Mouse (Mus musculus) heart, adult 2 months (tissue): ENCODE data around the gene Podn. TPM values are rescaled to one million over a fixed set of nuclear protein-coding genes. Genes with fewer than 3 reads are reported as not detected.
A peak's percentile ranks its signal among the peaks of the same experiment; 100 is the strongest.

Source experiments
- DNase-seq, 2 experiments: peaks; one replicate each; pipeline ENCODE4 v3.0.0; 2021
- H3K27ac ChIP-seq: fragments of 200-600 bp; 2 replicates; pipeline ENCODE4 v1.8.1; 2022
- H3K27me3 ChIP-seq: fragments of 200-500 bp; 2 replicates; pipeline ENCODE4 v1.6.1; 2012; ENCODE audit warnings: mild to moderate bottlenecking, low read length, inconsistent platforms, mixed read lengths; ENCODE audit not compliant: control insufficient read depth, insufficient read depth
- H3K36me3 ChIP-seq: fragments of 200-500 bp; 2 replicates; pipeline ENCODE4 v1.6.1; 2012; ENCODE audit warnings: low read length, inconsistent platforms; ENCODE audit not compliant: control insufficient read depth, insufficient read depth
- H3K4me1 ChIP-seq: fragments of 200-500 bp; 2 replicates; pipeline ENCODE4 v1.6.1; 2011; ENCODE audit warnings: low read length; ENCODE audit not compliant: control insufficient read depth, insufficient read depth
- H3K4me3 ChIP-seq: fragments of 200-600 bp; 2 replicates; pipeline ENCODE4 v1.8.1; 2022
- H3K79me2 ChIP-seq: fragments of 200-500 bp; replicated peaks from 2 replicates; pipeline ENCODE4 v1.6.1; 2012; ENCODE audit warnings: mild to moderate bottlenecking, inconsistent platforms, low read length, moderate library complexity, mixed read lengths; ENCODE audit not compliant: control insufficient read depth, insufficient read depth
- H3K9ac ChIP-seq: fragments of 200-500 bp; 2 replicates; pipeline ENCODE4 v1.6.1; 2012; ENCODE audit warnings: low read depth, mild to moderate bottlenecking, control low read depth, inconsistent platforms, low read length, mixed read lengths
- CTCF ChIP-seq: fragments of 200-600 bp; IDR thresholded peaks from 2 replicates; pipeline ENCODE4 v1.8.1; 2022; ENCODE audit warnings: antibody characterized with exemption, mild to moderate bottlenecking, moderate library complexity
- EP300 ChIP-seq: fragments of 200-500 bp; IDR thresholded peaks from 2 replicates; pipeline ENCODE4 v1.6.1; 2011; ENCODE audit warnings: low read depth, low read length, control low read depth; ENCODE audit not compliant: insufficient read depth
- POLR2A ChIP-seq: fragments of 200-500 bp; IDR thresholded peaks from 2 replicates; pipeline ENCODE4 v1.6.1; 2011; ENCODE audit warnings: mild to moderate bottlenecking, low read depth, low read length, control low read depth; ENCODE audit not compliant: insufficient read depth
- WGBS: fragments of 180-500 bp; shearing (Covaris S2); methylation state at CpG from one replicate; pipeline ENCODE4 v1.1.7; 2018; 5-methylcytosine and 5-hydroxymethylcytosine counted together
- intact Hi-C: fragments of 180-260 bp; cut with DNase I; formaldehyde crosslinking; loops from one replicate; pipeline ENCODE4 v1.15.1; 2025
- polyA plus RNA-seq: library from polyadenylated mRNA; depleted of rRNA; stranded (reverse); fragments of >200 nt; gene quantifications from 2 replicates; pipeline ENCODE4 v1.2.3, GENCODE M21; 2012
- total RNA-seq, 2 experiments: library from RNA; stranded (reverse); gene quantifications; 2 replicates each; pipeline ENCODE4 v1.2.3; 2021

Podn gene
- total and polyA plus RNA-seq, 3 experiments = 17.9 to 79.6 (median 20.8) TPM

- DNase-seq = peak; percentile 81 to 86
- intact Hi-C loops = loop anchor here (2.0 kb wide), 1 partner anchor 52 kb away; no protein-coding TSS in a partner anchor
- 35% methylated on average over 14 of the region's 14 CpGs for WGBS
- no peaks in the 10 kb centered on the region for H3K27me3 ChIP-seq
- H3K36me3 ChIP-seq = no peaks in the 10 kb centered on the region
- H3K4me3 ChIP-seq = no peak overlapping the region
- peak overlapping the region; percentile 79 for H3K27ac ChIP-seq
- peak overlapping the region; percentile 42 for H3K9ac ChIP-seq
- TF ChIP-seq CTCF = peak; percentile 67
- peak; percentile 100 for TF ChIP-seq EP300
- peak; percentile 44 for TF ChIP-seq POLR2A
- H3K4me1 ChIP-seq = peaks cover 16% of the 10 kb centered on the region
- H3K79me2 ChIP-seq = no peaks in the 10 kb centered on the region
These were observed 81.0 kb downstream of the Podn start for GRCm38 (mm10) chr4:108015067-108015765.

GRCm38 (mm10) chr4:108014466-108014865 lies 81.8 kb downstream of the Podn start:
- Histone ChIP-seq H3K4me1 (peaks cover 12% of the 10 kb centered on the region), H3K79me2 (no peaks in the 10 kb centered on the region), H3K27ac (peak overlapping the region; percentile 79), H3K27me3 (no peaks in the 10 kb centered on the region), H3K36me3 (no peaks in the 10 kb centered on the region), H3K4me3 (no peak overlapping the region), H3K9ac (no peak overlapping the region; the same call in 1 of the 2 replicates)
- TF ChIP-seq CTCF (no peak), POLR2A (no peak), EP300 (no peak)
- 69% methylated on average over 2 of the region's 2 CpGs for WGBS
- no peak for DNase-seq
- intact Hi-C loops = loop anchor here (2.0 kb wide), 1 partner anchor 52 kb away; no protein-coding TSS in a partner anchor

- H3K79me2 ChIP-seq = no peaks in the 10 kb centered on the region
- intact Hi-C loops = no loop called here
- 60% methylated on average over 8 of the region's 8 CpGs for WGBS
These were observed 87.7 kb downstream of the Podn start for GRCm38 (mm10) chr4:108008541-108008940.

GRCm38 (mm10) chr4:108007532-108008103 lies 88.6 kb downstream of the Podn start:
- no peak overlapping the region for H3K9ac ChIP-seq
- no peaks in the 10 kb centered on the region for H3K36me3 ChIP-seq
- intact Hi-C loops = no loop called here

More at GRCm38 (mm10) chr4:108008541-108008940, 87.7 kb downstream of the Podn start:
- Histone ChIP-seq H3K4me1 (no peaks in the 10 kb centered on the region), H3K27me3 (no peaks in the 10 kb centered on the region), H3K27ac (no peak overlapping the region), H3K9ac (no peak overlapping the region), H3K4me3 (no peak overlapping the region), H3K36me3 (no peaks in the 10 kb centered on the region)
- TF ChIP-seq POLR2A (no peak), CTCF (no peak), EP300 (no peak)
- DNase-seq = no peak

GRCm38 (mm10) chr4:108005328-108005727 lies 90.9 kb downstream of the Podn start:
- H3K27ac ChIP-seq = no peak overlapping the region
- intact Hi-C loops = no loop called here
- no peaks in the 10 kb centered on the region for H3K4me1 ChIP-seq
- WGBS = 48% methylated on average over 7 of the region's 7 CpGs
- H3K79me2 ChIP-seq = no peaks in the 10 kb centered on the region
- no peak for DNase-seq
- no peaks in the 10 kb centered on the region for H3K36me3 ChIP-seq
- H3K4me3 ChIP-seq = no peak overlapping the region
- TF ChIP-seq POLR2A (no peak), CTCF (no peak), EP300 (no peak)
- H3K9ac ChIP-seq = no peak overlapping the region
- H3K27me3 ChIP-seq = no peaks in the 10 kb centered on the region

More at GRCm38 (mm10) chr4:108007532-108008103, 88.6 kb downstream of the Podn start:
- DNase-seq = no peak
- WGBS = 73% methylated on average over 7 of the region's 7 CpGs
- Histone ChIP-seq H3K27me3 (no peaks in the 10 kb centered on the region), H3K79me2 (no peaks in the 10 kb centered on the region), H3K27ac (no peak overlapping the region), H3K4me1 (no peaks in the 10 kb centered on the region), H3K4me3 (no peak overlapping the region)
- TF ChIP-seq POLR2A (no peak), CTCF (no peak), EP300 (no peak)

- H3K79me2 ChIP-seq = no peaks in the 10 kb centered on the region
- H3K4me3 ChIP-seq = no peak overlapping the region
- H3K4me1 ChIP-seq = peaks cover 3% of the 10 kb centered on the region
- H3K27me3 ChIP-seq = no peaks in the 10 kb centered on the region
- intact Hi-C loops = no loop called here
- TF ChIP-seq EP300 = no peak
- no peak for TF ChIP-seq CTCF
- TF ChIP-seq POLR2A = no peak
- 48% methylated on average over 1 of the region's 1 CpGs for WGBS
- no peak overlapping the region for H3K9ac ChIP-seq
- H3K27ac ChIP-seq = peak overlapping the region; percentile 56
- DNase-seq = peak in 1 of 2 experiments; percentile 40
- no peaks in the 10 kb centered on the region for H3K36me3 ChIP-seq
These were observed 96.9 kb downstream of the Podn start for GRCm38 (mm10) chr4:107999380-107999779.
